Mouse (Mus musculus): ENCODE measurements around the gene Cyp4a12a. TPM values are rescaled to one million over a fixed set of nuclear protein-coding genes. Genes with fewer than 3 reads are reported as not detected.

Gene Cyp4a12a
- polyA plus RNA-seq, 1 experiment: not detected

Other genes with a start within 250 kb of the Cyp4a12a start
- gene Tal1, start 242.6 kb upstream of the Cyp4a12a start, polyA plus RNA-seq (2012; rRNA removed): 0.90 and 1.3 TPM in 2 replicates
- gene Pdzk1ip1, start 210.3 kb upstream of the Cyp4a12a start, polyA plus RNA-seq (2012; rRNA removed): 336 and 353 TPM in 2 replicates
- gene Cyp4x1, start 164.8 kb upstream of the Cyp4a12a start, polyA plus RNA-seq (2012; rRNA removed): 0.06 TPM in 1 of 2 replicates, not detected in the other
- gene Cyp4a29, start 57.0 kb upstream of the Cyp4a12a start, polyA plus RNA-seq (2012; rRNA removed): 0.20 TPM in 1 of 2 replicates, not detected in the other
- not detected in 2 replicates for gene Cyp4a12b, start 112.6 kb downstream of the Cyp4a12a start, polyA plus RNA-seq (2012; rRNA removed)
- gene Cyp4a30b, start 153.6 kb downstream of the Cyp4a12a start, polyA plus RNA-seq (2012; rRNA removed): 0.11 TPM in 1 of 2 replicates, not detected in the other
- gene Cyp4a14, start 197.1 kb downstream of the Cyp4a12a start, polyA plus RNA-seq (2012; rRNA removed): 0.10 and 0.11 TPM in 2 replicates
- gene Cyp4a10, start 219.2 kb downstream of the Cyp4a12a start, polyA plus RNA-seq (2012; rRNA removed): 0.05 TPM in 1 of 2 replicates, not detected in the other

Data from testis, adult 2 months (tissue).